Mouse (Mus musculus): ENCODE measurements around the gene Tbc1d14. TPM values are rescaled to one million over a fixed set of nuclear protein-coding genes. Genes with fewer than 3 reads are reported as not detected.
A peak's percentile ranks its signal among the peaks of the same experiment; 100 is the strongest.

Tbc1d14 gene
- 15.3 and 15.7 TPM in 2 replicates for polyA plus RNA-seq (2015; fragmentation: Nextera tagmentation; extraction: Ambion mirVana)

GRCm38 (mm10) chr5:36593176-36593575 lies at the start of gene Tbc1d14:
Tbc1d14 (minus strand) TSS chr5:36593276.
- 78% methylated on average over 5 of the region's 5 CpGs for WGBS
- H3K4me3 ChIP-seq = no peak within 1 kb of the TSS
- H3K27ac ChIP-seq (replicated peaks) = no peak within 1 kb of the TSS
- no peak within 1 kb of the TSS for H3K9ac ChIP-seq
- H3K4me2 ChIP-seq = no peak within 1 kb of the TSS
- no peaks in the 10 kb centered on the region for H3K36me3 ChIP-seq
- no peak for ATAC-seq (ENCODE audit: extremely low read depth, insufficient number of reproducible peaks, low FRiP score, low TSS enrichment)
- no peaks in the 10 kb centered on the region for H3K9me3 ChIP-seq
- H3K4me1 ChIP-seq = 0 out of 2 replicates have a peak, but pooled peaks cover under 1% of the 10 kb centered on the region
- H3K27me3 ChIP-seq (replicated peaks) = no peaks in the 10 kb centered on the region

GRCm38 (mm10) chr5:36625612-36626011 lies 32.5 kb upstream of the Tbc1d14 start:
- no peak for ATAC-seq (ENCODE audit: extremely low read depth, insufficient number of reproducible peaks, low FRiP score, low TSS enrichment)
- H3K4me3 ChIP-seq = no peak overlapping the region
- no peaks in the 10 kb centered on the region for H3K9me3 ChIP-seq

GRCm38 (mm10) chr5:36623670-36624069 lies 30.6 kb upstream of the Tbc1d14 start:
- no peaks in the 10 kb centered on the region for H3K27me3 ChIP-seq (replicated peaks)
- ATAC-seq (ENCODE audit: extremely low read depth, insufficient number of reproducible peaks, low FRiP score, low TSS enrichment) = no peak
- peaks cover 73% of the 10 kb centered on the region for H3K4me1 ChIP-seq
- whole genome bisulfite sequencing = 86% methylated on average over 5 of the region's 5 CpGs
- H3K27ac ChIP-seq (replicated peaks) = no peak overlapping the region
- peaks cover 40% of the 10 kb centered on the region for H3K36me3 ChIP-seq
- no peaks in the 10 kb centered on the region for H3K9me3 ChIP-seq
- no peak overlapping the region for H3K4me3 ChIP-seq
- no peak overlapping the region for H3K4me2 ChIP-seq
- H3K9ac ChIP-seq = no peak overlapping the region

More at GRCm38 (mm10) chr5:36625612-36626011, 32.5 kb upstream of the Tbc1d14 start:
- H3K27me3 ChIP-seq (replicated peaks) = no peaks in the 10 kb centered on the region
- no peak overlapping the region for H3K4me2 ChIP-seq
- H3K36me3 ChIP-seq = peaks cover 44% of the 10 kb centered on the region
- peaks cover 54% of the 10 kb centered on the region for H3K4me1 ChIP-seq
- no peak overlapping the region for H3K9ac ChIP-seq
- H3K27ac ChIP-seq (replicated peaks) = no peak overlapping the region
- 75% methylated on average over 5 of the region's 5 CpGs for WGBS

DNA sequence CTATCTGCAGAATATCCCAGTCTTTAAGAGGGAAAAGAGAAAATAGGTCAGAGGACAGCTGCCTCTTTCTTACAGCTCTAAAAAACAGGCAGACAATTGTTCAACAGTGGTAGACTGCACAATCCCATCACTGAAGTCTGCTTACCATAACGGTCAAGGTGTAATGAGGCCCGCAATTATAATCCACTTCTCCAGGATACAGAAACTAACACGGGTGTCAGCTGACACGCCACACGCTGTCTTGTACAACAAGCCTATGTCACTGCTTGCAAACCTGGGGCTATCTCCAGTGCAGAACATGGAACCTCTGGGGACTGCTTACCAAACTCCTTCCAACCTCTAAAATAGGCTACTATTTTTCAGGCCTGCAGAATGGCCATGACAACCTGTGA lies 28.0 kb upstream of the Tbc1d14 start:
- Histone ChIP-seq H3K4me2 (peak overlapping the region; percentile 68), H3K9me3 (no peaks in the 10 kb centered on the region), H3K27me3 (replicated peaks) (no peaks in the 10 kb centered on the region), H3K4me3 (peak overlapping the region; percentile 37), H3K36me3 (peaks cover 43% of the 10 kb centered on the region), H3K4me1 (peaks cover 73% of the 10 kb centered on the region), H3K27ac (replicated peaks) (peak overlapping the region; percentile 94), H3K9ac (peak overlapping the region; percentile 67; the same call in 1 of the 2 replicates)
- ATAC-seq (ENCODE audit: extremely low read depth, insufficient number of reproducible peaks, low FRiP score, low TSS enrichment) = no peak
- 42% methylated on average over 5 of the region's 5 CpGs for WGBS

- no peak for ATAC-seq (ENCODE audit: extremely low read depth, insufficient number of reproducible peaks, low FRiP score, low TSS enrichment)
- H3K27me3 ChIP-seq (replicated peaks) = no peaks in the 10 kb centered on the region
- peak overlapping the region; percentile 37 for H3K4me3 ChIP-seq
- peak overlapping the region; percentile 94 for H3K27ac ChIP-seq (replicated peaks)
- peak overlapping the region; percentile 67 for H3K9ac ChIP-seq
- peaks cover 48% of the 10 kb centered on the region for H3K36me3 ChIP-seq
- 29% methylated on average over 8 of the region's 8 CpGs for WGBS
- H3K9me3 ChIP-seq = no peaks in the 10 kb centered on the region
- H3K4me1 ChIP-seq = peaks cover 68% of the 10 kb centered on the region
- peak overlapping the region; percentile 68 for H3K4me2 ChIP-seq
These were observed 27.5 kb upstream of the Tbc1d14 start for GRCm38 (mm10) chr5:36620409-36621057.

DNA sequence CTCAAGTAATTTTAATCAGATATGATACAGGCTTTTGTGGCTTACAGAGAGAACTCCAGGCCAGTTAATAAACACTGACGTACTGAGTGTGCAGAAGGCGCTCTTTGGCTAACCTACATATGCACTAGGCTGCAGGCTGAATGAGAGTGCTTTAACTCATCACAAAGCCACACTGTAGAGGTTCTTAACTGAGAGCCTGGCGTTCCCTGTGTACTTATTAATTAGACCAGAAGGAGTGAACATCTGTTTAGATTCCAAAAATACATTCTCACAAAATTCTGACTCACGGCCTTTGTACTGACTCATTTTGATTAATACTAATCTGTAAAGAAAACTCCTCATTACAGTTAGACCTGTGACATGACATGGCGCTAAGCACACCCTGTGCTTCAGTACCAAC lies 25.8 kb upstream of the Tbc1d14 start:
- Histone ChIP-seq H3K36me3 (peaks cover 59% of the 10 kb centered on the region), H3K9me3 (no peaks in the 10 kb centered on the region), H3K9ac (peak overlapping the region; percentile 37; the same call in 1 of the 2 replicates), H3K4me3 (no peak overlapping the region), H3K4me1 (peaks cover 54% of the 10 kb centered on the region), H3K4me2 (peak overlapping the region; percentile 68; the same call in 1 of the 2 replicates), H3K27me3 (replicated peaks) (no peaks in the 10 kb centered on the region), H3K27ac (replicated peaks) (peak overlapping the region; percentile 94)
- 92% methylated on average over 5 of the region's 5 CpGs for WGBS
- no peak for ATAC-seq (ENCODE audit: extremely low read depth, insufficient number of reproducible peaks, low FRiP score, low TSS enrichment)

DNA sequence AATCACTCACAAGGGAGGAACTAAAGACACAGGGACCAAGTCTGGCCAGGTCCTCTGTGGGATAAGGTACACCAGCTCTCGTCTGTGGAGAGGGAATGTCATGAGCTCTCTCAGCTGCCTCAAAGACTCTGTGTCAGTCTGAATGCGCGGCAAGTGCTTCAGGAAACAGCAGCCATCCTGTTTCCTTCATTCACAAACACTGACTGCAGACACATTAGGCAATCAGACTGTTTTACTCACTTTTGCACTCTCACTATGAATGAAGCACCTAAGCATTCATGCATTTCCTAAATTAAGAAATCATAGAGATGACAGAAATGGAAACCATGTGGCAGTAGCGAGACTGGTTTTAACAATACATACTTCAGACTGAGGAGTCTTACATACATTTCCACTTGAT lies 25.3 kb upstream of the Tbc1d14 start:
- H3K4me1 ChIP-seq = peaks cover 49% of the 10 kb centered on the region

GRCm38 (mm10) chr5:36614124-36614523 lies 21.0 kb upstream of the Tbc1d14 start:
- ATAC-seq (ENCODE audit: extremely low read depth, insufficient number of reproducible peaks, low FRiP score, low TSS enrichment) = no peak
- Histone ChIP-seq H3K27me3 (replicated peaks) (no peaks in the 10 kb centered on the region), H3K9ac (no peak overlapping the region), H3K36me3 (peaks cover 96% of the 10 kb centered on the region), H3K4me2 (no peak overlapping the region), H3K27ac (replicated peaks) (no peak overlapping the region), H3K4me1 (peaks cover 9% of the 10 kb centered on the region), H3K4me3 (no peak overlapping the region), H3K9me3 (no peaks in the 10 kb centered on the region)
- WGBS = 81% methylated on average over 4 of the region's 4 CpGs

More for the DNA sequence above, 25.3 kb upstream of the Tbc1d14 start:
- H3K4me2 ChIP-seq = no peak overlapping the region
- no peak overlapping the region for H3K4me3 ChIP-seq
- no peaks in the 10 kb centered on the region for H3K9me3 ChIP-seq
- WGBS = 56% methylated on average over 4 of the region's 4 CpGs
- no peak for ATAC-seq (ENCODE audit: extremely low read depth, insufficient number of reproducible peaks, low FRiP score, low TSS enrichment)
- H3K27ac ChIP-seq (replicated peaks) = no peak overlapping the region
- H3K36me3 ChIP-seq = peaks cover 61% of the 10 kb centered on the region
- no peaks in the 10 kb centered on the region for H3K27me3 ChIP-seq (replicated peaks)
- no peak overlapping the region for H3K9ac ChIP-seq

DNA sequence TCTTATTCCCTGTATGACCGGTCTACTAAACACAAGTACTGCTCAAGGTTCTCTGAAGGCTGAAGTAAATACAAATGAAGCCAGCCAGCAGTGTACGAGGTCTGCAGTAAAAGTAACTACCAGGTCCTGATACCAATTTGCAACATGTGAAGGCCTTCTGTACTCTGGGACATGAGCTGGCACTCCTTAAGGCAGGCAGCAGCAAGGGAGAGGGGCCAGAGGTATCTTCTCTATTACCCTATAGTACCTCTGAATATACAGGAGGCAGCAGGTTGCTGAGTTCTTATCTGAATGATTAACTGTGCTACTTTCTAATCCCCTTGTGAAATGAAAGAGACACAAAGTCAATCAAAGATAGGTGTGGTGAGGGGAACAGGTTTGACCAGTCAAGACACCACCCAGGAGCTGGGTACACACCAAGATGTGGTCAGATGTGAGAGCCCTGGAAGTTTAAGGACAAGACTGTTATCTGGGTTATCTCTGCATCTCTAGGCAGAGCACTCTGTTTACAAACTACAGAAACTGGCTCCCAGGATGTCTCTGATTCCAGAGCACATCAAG lies 15.9 kb upstream of the Tbc1d14 start:
- Histone ChIP-seq H3K27me3 (replicated peaks) (no peaks in the 10 kb centered on the region), H3K9me3 (no peaks in the 10 kb centered on the region), H3K4me3 (no peak overlapping the region), H3K9ac (no peak overlapping the region), H3K27ac (replicated peaks) (no peak overlapping the region), H3K4me1 (no peaks in the 10 kb centered on the region), H3K36me3 (peaks cover 94% of the 10 kb centered on the region), H3K4me2 (no peak overlapping the region)
- no peak for ATAC-seq (ENCODE audit: extremely low read depth, insufficient number of reproducible peaks, low FRiP score, low TSS enrichment)
- 86% methylated on average over 2 of the region's 2 CpGs for WGBS

DNA sequence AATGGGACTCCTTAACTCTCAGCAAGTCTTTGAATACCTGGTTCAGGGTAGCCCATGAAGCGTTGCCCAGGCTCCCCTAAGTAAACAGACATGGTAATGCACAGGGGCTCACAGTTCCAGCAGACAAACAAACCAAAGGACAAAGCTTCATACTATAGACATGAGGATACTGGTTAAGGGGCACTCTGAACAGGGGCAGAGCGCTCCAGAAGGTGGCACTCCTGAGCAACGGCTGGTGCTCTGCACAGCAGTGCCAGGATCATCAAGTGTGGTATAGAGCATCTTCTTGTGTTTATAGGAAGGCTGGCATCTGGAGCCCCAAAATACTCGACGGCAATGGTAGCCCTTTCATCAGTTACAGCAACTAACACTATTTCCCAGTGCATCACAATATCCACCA lies 10.0 kb upstream of the Tbc1d14 start:
- no peak for ATAC-seq (ENCODE audit: extremely low read depth, insufficient number of reproducible peaks, low FRiP score, low TSS enrichment)
- H3K27me3 ChIP-seq (replicated peaks) = no peaks in the 10 kb centered on the region
- no peak overlapping the region for H3K27ac ChIP-seq (replicated peaks)
- WGBS = 75% methylated on average over 5 of the region's 5 CpGs
- peaks cover 90% of the 10 kb centered on the region for H3K36me3 ChIP-seq
- no peak overlapping the region for H3K9ac ChIP-seq
- H3K9me3 ChIP-seq = no peaks in the 10 kb centered on the region
- H3K4me3 ChIP-seq = no peak overlapping the region
- H3K4me1 ChIP-seq = no peaks in the 10 kb centered on the region
- H3K4me2 ChIP-seq = no peak overlapping the region

DNA sequence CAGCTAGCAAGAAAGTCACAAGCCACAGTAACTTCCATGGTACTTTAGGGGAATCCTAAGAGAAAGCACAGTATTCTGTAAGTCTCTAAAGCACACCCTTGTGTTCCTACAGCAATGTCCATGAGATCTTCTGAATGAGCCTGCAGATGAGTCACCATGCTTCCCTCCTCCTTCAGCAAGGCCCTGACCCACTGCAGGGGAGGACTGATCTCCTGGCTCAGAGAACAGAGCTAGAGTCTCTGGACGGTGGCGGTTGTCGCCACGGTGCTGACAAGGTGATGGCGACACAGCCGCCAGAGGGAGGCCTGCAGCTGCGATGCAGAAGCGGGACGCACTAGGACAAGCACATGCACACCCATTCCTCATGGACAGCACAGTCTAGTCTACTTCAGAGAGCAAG lies 9.0 kb upstream of the Tbc1d14 start:
- peaks cover 81% of the 10 kb centered on the region for H3K36me3 ChIP-seq
- no peak for ATAC-seq (ENCODE audit: extremely low read depth, insufficient number of reproducible peaks, low FRiP score, low TSS enrichment)
- H3K4me2 ChIP-seq = no peak overlapping the region
- H3K9me3 ChIP-seq = no peaks in the 10 kb centered on the region
- H3K4me3 ChIP-seq = no peak overlapping the region
- no peaks in the 10 kb centered on the region for H3K27me3 ChIP-seq (replicated peaks)
- no peaks in the 10 kb centered on the region for H3K4me1 ChIP-seq
- H3K9ac ChIP-seq = no peak overlapping the region
- H3K27ac ChIP-seq (replicated peaks) = no peak overlapping the region
- 60% methylated on average over 9 of the region's 9 CpGs for WGBS

GRCm38 (mm10) chr5:36601492-36601891 lies 8.4 kb upstream of the Tbc1d14 start:
- no peaks in the 10 kb centered on the region for H3K9me3 ChIP-seq

More at GRCm38 (mm10) chr5:36601492-36601891, 8.4 kb upstream of the Tbc1d14 start:
- 81% methylated on average over 7 of the region's 7 CpGs for WGBS
- no peaks in the 10 kb centered on the region for H3K27me3 ChIP-seq (replicated peaks)
- no peak overlapping the region for H3K9ac ChIP-seq
- H3K4me2 ChIP-seq = no peak overlapping the region
- no peak overlapping the region for H3K27ac ChIP-seq (replicated peaks)
- ATAC-seq (ENCODE audit: extremely low read depth, insufficient number of reproducible peaks, low FRiP score, low TSS enrichment) = no peak
- no peak overlapping the region for H3K4me3 ChIP-seq
- H3K4me1 ChIP-seq = no peaks in the 10 kb centered on the region
- peaks cover 76% of the 10 kb centered on the region for H3K36me3 ChIP-seq

All from heart, embryonic 13.5 days (tissue).